Mouse (Mus musculus): ENCODE data around the gene Gm49373. TPM values are rescaled to one million over a fixed set of nuclear protein-coding genes. Genes with fewer than 3 reads are reported as not detected.
A peak's percentile ranks its signal among the peaks of the same experiment; 100 is the strongest.

The Gm49373 gene
- total RNA-seq, 2 experiments from 2014 or later, result 0.72 to 0.90 TPM

GRCm38 (mm10) chr9:21031896-21032351 is 41.0 kb downstream of the Gm49373 start, which contains the start of gene Icam5:
Icam5 (plus strand) TSS chr9:21032073.
- peak; percentile 87 to 91 for DNase-seq (ENCODE audit: low spot score in 2 of 2)
- intact Hi-C loops (cut with DNase I), result loop anchor here (2.0 to 5.0 kb wide), 3 partner anchors 41 to 105 kb away; partner anchors contain the start of genes Fdx1l, Gm38431, Gm49373 and Raver1

GRCm38 (mm10) chr9:21031251-21031895 is 41.5 kb downstream of the Gm49373 start:
- DNase-seq (ENCODE audit: low spot score in 2 of 2), result peak; percentile 84 to 93
- intact Hi-C loops (cut with DNase I), result loop anchor here (5.0 kb wide), 2 partner anchors 61 to 106 kb away; partner anchors contain the start of genes Gm38431 and Raver1

GRCm38 (mm10) chr9:21030781-21031250 is 42.1 kb downstream of the Gm49373 start:
- peak; percentile 86 to 92 for DNase-seq (ENCODE audit: low spot score in 2 of 2)
- intact Hi-C loops (cut with DNase I), result loop anchor here (5.0 kb wide), 2 partner anchors 61 to 106 kb away; partner anchors contain the start of genes Gm38431 and Raver1

GRCm38 (mm10) chr9:21030055-21030600 is 42.8 kb downstream of the Gm49373 start:
- intact Hi-C loops (cut with DNase I), result loop anchor here (5.0 kb wide), 2 partner anchors 62 to 107 kb away; partner anchors contain the start of genes Gm38431 and Raver1
- no peak for DNase-seq (ENCODE audit: low spot score in 2 of 2)

- intact Hi-C loops (cut with DNase I), result loop anchor here (5.0 kb wide), 2 partner anchors 63 to 108 kb away; partner anchors contain the start of genes Gm38431 and Raver1
- DNase-seq (ENCODE audit: low spot score in 2 of 2), result peak; percentile 78 to 81
Measured at GRCm38 (mm10) chr9:21029291-21030054, 43.4 kb downstream of the Gm49373 start, which contains the start of gene Icam4. Icam4 (plus strand) TSS chr9:21029373.

- intact Hi-C loops (cut with DNase I), result no loop called here
- DNase-seq (ENCODE audit: low spot score in 2 of 2), result no peak
Measured at GRCm38 (mm10) chr9:21028560-21029110, 44.3 kb downstream of the Gm49373 start.

GRCm38 (mm10) chr9:21027774-21028290 is 45.1 kb downstream of the Gm49373 start:
- DNase-seq (ENCODE audit: low spot score in 2 of 2), result no peak
- intact Hi-C loops (cut with DNase I), result no loop called here

GRCm38 (mm10) chr9:21026849-21027248 is 46.0 kb downstream of the Gm49373 start:
- intact Hi-C loops (cut with DNase I), result no loop called here
- DNase-seq (ENCODE audit: low spot score in 2 of 2), result no peak

GRCm38 (mm10) chr9:21025258-21025810 is 47.6 kb downstream of the Gm49373 start:
- intact Hi-C loops (cut with DNase I), result no loop called here
- DNase-seq (ENCODE audit: low spot score in 2 of 2), result no peak

- no peak for DNase-seq (ENCODE audit: low spot score in 2 of 2)
- intact Hi-C loops (cut with DNase I), result no loop called here
Measured at GRCm38 (mm10) chr9:21022726-21023125, 50.2 kb downstream of the Gm49373 start.

GRCm38 (mm10) chr9:21022288-21022687 is 50.6 kb downstream of the Gm49373 start:
- intact Hi-C loops (cut with DNase I), result no loop called here
- no peak for DNase-seq (ENCODE audit: low spot score in 2 of 2)

GRCm38 (mm10) chr9:21021363-21021762 is 51.5 kb downstream of the Gm49373 start:
- no peak for DNase-seq (ENCODE audit: low spot score in 2 of 2)
- intact Hi-C loops (cut with DNase I), result no loop called here

- intact Hi-C loops (cut with DNase I), result no loop called here
- DNase-seq (ENCODE audit: low spot score in 2 of 2), result no peak
Measured at GRCm38 (mm10) chr9:21018600-21018999, 54.3 kb downstream of the Gm49373 start.

- no peak for DNase-seq (ENCODE audit: low spot score in 2 of 2)
- intact Hi-C loops (cut with DNase I), result no loop called here
Measured at GRCm38 (mm10) chr9:21017177-21017575, 55.7 kb downstream of the Gm49373 start.

- no peak for DNase-seq (ENCODE audit: low spot score in 2 of 2)
- intact Hi-C loops (cut with DNase I), result no loop called here
Measured at GRCm38 (mm10) chr9:21016331-21017176, 56.3 kb downstream of the Gm49373 start.

GRCm38 (mm10) chr9:21015571-21016130 is 57.2 kb downstream of the Gm49373 start, which contains the start of gene Icam1:
Icam1 (plus strand) TSS chr9:21015985.
- no peak for DNase-seq (ENCODE audit: low spot score in 2 of 2)
- intact Hi-C loops (cut with DNase I), result no loop called here

- intact Hi-C loops (cut with DNase I), result no loop called here
- peak; percentile 54 to 59 for DNase-seq (ENCODE audit: low spot score in 2 of 2)
Measured at GRCm38 (mm10) chr9:21014691-21015570, 58.0 kb downstream of the Gm49373 start.
